Mouse (Mus musculus) heart, postnatal 4 days (tissue): ENCODE measurements at regions not wholly inside any gene's neighbourhood (a gene's known extent, or its start where the extent isn't known, plus 50 kb on each side); places are given as distances from the start of the nearest gene placed in this dataset.

Experiments
- DNase-seq: peaks from one replicate; pipeline ENCODE4 v3.0.0; 2021

DNA sequence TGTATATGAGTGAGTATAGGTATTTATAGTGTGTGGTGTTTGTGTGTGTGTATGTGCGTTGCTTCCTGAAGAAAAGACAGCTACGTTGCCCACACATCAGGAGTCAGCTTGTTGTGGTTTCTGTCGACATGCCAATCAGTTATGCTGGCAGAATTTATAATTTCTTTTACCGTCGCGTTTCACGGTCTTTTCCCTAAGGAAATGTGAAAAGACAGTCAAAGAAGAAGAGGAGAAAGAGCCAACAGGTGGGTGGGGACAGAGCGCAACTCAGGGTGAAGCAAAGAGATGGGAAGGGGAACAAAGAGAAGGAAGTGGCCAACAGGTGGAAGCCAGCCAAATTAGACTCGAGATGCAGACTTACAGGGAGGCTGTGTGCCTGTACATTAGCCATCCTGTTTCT is 204.2 kb downstream of the Rpap3 start:
- no peak for DNase-seq

DNA sequence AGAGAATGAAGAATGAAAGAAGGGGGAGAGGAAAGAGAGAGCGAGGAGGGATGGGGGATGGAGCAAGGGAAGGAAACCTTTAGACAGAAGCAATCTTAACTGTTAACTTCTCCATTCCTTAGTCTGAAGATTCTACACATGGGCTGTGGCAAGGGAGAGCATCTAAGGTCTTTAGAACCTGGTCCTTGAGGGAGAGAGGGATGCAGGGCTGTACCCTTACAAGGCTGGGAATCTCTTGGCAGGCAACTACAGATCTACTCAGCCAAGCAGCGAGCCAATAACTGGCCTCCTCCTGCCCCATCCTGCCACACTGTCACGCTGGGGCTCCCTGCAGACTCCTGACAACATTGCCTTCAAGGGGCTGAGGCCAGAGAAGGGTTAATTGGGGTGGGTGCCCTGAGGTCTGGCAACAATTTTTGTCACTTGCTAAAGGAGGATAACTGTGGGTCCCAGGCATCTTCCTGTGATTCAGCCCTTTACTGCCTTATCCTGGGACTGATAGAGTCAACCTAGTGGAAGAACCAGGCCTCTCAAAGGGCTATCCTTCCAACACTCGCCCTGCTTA is 205.7 kb downstream of the Rpap3 start:
- DNase-seq, result no peak

DNA sequence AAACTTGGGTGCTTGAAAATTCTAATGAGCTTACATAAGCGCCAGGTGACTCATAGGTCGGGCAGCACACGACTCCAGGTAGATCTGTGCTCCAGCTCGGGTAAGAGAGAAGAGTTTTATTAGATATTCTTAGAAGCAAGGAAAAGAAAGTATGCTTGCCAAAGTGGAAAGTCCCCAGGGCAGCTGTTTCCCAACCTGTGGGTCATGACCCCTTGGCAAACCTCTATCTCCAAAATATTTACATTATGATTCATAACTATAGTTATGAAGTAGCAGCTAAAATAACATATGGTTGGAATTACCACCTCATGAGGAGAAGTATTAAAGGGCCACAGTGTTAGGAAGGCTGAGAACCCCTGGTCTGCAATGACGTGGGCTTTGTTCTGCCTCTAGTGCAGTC is 206.4 kb downstream of the Rpap3 start:
- DNase-seq, result no peak

DNA sequence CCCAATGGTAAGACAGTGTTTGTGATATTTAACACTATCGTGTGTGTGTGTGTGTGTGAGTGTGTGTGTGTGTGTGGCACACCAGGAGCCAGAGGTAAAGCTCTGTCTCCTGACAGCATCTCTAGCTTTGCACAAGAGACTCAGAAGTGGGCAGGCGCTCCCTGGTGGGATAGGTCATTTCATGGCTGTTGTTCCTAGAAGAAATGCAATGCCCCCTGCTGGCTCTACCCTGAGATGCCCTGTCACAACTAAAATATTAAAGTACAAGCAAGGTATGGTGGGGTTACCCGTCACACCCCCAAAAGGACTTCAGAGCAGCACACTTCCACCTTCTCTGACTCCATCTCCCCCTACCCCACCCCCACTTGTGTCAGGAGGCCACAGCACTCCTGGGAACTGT is 207.2 kb downstream of the Rpap3 start:
- DNase-seq, result peak; percentile 12

DNA sequence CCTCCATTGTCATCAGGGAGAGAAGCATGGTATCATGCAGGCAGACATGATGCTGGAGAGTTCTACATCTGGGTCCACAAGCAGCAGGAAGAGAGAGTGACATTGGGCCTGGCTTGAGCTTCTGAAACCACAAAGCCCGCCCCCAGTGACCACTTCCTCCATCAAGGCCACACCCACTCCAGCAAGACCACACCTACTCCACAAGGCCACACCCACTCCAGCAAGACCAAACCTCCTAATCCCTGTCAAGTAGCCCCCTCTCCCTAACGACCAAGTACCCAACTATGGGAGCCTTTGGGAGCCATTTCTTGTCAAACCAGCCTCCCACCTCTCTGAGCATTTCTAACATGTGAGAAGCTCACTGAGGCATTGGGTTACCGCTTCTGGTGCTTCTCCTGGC is 209.6 kb downstream of the Rpap3 start:
- no peak for DNase-seq

DNA sequence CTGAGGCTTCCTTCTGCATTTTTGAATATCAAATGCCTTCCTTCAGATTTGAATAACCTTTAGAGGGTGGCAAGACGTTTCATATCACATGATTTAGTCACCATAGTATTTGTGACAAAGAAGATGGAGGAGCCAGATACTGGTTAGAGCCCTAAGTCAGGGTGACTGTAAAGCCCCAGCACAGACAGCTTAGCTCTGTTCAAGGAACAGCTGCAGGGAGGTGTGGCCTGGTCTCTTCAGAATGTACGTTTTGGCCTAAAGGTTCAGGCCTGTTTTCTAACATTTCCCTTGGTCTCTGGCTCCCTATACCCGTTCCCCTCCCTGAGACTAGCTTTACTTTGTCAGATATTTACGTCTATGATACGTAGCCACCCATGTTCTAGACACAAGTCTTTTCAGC is 212.3 kb downstream of the Rpap3 start:
- no peak for DNase-seq

DNA sequence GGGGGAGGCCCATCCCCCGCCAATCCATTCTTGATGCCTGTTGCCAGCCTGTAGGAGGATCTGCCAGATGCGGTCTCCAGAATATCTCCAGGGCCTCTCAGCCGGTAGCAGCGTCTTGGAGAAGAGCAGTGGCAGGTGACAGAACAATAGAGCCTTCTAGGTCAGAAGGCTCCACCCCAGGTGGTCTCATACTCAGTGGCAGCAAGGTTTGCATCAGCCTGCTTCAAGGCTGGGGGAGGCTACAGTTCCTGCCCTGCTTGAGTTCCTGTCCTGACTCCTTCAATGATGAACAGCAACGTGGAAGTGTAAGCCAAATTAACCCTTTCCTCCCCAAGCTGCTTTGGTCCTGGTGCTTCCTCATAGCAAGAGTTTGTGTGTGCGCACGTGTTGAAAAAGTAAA is 213.8 kb downstream of the Rpap3 start:
- DNase-seq, result no peak

DNA sequence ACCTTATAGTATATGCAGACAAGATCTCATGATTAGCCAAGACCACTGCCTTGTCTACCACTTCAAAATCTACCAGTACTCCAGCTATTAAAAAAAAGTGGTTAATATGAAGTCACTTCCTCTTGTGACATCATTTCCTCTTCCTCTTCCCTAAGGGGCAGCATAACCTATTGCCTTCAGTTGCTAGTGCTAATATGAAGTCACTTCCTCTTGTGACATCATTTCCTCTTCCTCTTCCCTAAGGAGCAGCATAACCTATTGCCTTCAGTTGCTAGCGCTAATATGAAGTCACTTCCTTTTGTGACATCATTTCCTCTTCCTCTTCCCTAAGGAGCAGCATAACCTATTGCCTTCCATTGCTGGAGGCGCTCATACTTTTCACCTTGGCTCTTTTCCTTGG is 218.2 kb downstream of the Rpap3 start:
- DNase-seq, result no peak

DNA sequence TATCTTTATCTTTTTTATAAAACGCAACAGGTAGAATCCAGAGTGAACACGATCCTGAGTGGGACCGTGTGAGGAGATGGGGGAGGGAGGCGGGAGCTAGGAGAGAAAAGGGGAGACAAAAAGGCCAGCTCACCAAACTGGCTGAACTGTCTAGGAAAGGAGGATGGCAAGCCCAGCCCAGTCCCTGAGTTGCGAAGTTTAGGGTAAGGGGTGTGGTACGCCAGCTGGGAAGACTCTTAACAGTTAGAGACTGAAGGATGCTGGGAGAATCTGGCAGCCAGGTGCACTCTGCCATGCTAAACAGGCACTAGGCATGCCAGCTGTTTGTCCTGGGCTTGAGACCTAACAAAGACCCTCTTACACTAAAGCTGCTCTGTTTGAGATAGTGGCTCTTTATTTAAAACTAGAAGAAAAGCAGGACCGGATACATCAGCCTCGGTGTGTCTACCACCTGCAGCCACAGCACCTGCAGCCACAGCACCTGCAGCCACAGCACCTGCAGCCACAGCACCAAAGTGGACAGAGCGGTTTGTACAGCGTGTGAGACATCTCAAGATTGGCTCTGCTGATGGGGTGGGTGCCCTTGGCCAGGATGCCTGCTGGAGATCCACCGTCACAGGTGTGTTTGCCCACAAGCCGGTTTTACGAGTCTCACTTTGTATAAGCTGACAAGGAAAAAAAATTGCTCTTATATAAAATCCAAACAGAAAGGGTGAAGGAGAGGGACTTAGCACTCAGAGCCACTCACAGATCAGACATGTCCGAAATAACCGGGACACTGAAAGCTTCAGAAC is 225.1 kb upstream of the Amigo2 start:
- DNase-seq, result peak; percentile 2

DNA sequence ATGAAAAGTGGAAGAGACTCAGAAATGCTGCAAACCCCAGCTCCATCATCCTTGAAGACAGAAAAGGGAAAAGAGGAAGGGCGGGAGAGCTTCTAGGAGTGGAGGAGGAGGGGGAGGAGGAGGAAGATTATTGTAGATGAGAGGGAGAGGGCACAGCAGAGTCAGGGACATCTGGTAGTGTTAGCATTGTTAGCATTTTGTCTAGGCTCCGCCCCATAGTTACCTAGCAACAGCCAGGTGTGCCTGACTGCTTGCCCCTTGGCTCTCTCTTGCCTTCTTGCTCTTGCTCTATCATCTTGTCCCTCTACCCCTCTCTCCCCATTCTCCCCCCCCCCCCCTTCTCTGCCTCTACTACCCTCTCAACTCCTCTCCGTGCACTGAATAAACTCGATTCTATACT is 224.4 kb upstream of the Amigo2 start:
- no peak for DNase-seq

DNA sequence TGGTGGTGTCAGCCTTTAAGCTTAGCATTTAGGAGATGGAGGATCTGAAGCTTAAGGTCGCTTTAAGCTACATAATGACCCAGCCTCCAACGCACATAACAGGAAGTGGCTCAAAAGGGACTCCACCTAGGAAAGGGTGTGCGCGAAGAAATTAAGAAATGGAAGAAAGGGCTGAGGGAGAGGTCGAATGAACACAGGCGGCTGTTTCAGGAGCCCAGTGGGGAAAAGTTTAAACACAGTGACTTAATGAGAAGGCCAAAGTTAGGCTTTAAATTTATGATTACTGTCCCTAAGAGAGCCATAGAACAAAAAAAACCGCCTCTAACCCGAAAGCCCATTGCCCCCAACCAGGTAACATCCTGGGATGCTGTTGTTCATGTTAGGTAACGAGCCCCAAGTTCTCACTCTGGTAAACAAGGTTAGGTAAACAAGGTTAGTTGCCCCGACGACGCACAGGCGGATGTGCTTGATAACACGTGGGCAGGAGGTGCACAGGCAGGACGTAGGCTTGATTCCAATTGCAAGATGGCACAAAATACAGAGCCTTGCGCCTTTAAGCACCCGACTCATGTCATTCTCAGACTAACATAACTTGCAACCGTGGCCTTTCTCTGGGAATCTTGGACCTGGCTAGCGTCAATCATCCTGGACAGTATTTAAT is 222.7 kb upstream of the Amigo2 start:
- DNase-seq, result no peak

DNA sequence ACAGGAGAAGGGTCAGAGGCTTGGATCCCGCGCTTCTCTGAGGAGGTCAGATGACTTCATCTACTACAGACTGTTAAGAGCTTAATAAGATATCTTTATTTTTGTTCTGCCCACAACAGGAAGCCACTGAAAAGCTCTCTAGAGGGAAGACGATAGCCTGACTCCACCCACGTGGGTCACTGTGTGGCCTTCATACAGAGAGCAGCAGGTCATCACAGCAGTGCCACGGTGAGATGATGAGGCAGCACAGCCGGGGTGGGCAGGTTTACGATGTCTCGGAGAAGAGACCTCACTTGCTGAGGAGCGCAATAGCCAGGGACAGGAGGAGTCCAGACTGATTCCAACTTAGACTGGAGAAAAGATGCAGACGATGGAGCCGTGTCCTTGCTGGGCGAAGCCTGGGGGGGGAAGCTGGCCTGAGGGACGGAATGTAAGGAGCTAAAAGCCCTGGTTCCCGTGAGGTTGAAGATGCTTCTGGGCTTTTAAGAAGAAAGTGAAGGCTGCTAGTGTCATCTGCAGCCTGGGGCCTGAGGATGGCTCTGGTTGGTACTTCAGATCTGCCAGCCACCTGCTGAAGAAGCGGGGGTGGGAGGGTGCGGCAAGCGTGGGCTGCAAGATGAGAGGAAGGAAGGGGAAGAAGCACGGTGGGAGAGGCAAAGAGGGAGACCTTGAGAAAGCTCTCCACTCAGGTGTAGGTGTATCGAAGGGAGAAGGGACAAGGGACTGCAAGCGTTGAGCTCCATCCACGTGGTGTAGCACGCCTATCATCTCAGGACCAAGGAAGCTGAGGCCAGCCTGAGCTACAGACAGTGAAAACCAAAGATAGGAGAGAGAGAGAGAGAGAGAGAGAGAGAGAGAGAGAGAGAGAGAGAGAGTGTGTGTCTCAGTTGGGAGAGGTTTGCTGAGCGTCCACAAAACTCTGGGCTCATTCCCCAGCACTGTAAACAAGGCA is 221.9 kb upstream of the Amigo2 start:
- DNase-seq, result no peak

DNA sequence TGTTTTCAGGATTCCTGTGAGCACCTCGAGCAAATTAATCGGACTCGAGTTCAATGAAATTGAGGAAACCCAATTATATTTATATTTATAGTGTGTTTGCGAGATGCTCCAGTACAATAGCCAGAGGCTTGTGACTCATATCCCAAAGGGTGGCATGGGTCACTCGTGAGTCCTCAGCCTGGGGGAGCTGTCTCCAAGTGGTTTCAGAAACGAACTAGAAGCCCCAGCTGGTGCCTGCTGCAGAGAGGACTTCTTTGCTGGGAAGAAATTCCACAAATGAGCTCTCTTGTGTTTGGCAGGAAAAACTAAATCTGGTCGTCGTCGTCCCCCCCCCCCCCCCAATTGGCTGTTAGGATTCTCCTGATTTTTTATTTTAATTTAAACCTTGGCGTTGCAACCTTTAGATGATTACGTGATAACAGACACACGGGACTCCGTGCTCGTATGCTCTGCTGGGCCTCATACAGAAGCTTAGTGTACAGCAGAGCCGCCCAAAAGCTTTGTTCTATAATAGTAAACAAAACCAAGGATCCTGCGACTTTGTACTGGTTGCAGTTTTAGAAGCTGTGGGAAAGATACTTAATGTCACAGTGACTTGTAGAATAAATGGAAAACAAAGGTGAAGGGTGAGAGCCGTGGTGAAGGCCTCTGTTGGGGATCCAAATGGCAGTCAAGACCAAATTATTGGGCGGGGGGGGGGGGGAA is 220.8 kb upstream of the Amigo2 start:
- no peak for DNase-seq

DNA sequence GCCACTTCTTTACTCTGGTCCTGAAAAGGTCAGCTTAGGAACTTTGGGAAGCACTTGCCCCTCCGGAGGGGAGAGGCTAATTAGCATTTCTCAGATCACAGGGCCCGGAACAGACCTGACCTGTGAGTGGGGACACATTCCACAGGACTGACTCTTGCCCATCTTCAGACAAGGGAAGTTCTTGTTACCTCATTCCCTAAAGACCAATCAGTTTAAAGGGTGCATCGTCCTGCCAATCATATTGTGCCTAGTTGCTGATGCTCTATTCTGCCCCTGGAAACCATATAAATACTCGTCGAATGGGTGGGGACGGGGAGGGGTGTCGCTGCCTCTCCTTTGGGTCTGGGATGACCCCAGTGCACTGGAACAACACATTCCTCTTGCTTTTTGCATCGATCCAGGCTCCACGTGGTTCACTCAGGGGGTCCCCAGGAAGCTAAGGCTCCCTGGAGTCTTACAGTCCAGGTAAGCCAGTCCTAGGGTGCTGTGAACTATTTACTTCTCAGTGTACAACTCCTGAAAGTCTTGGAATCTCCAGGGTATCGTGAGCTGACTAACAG is 219.9 kb upstream of the Amigo2 start:
- DNase-seq, result no peak

DNA sequence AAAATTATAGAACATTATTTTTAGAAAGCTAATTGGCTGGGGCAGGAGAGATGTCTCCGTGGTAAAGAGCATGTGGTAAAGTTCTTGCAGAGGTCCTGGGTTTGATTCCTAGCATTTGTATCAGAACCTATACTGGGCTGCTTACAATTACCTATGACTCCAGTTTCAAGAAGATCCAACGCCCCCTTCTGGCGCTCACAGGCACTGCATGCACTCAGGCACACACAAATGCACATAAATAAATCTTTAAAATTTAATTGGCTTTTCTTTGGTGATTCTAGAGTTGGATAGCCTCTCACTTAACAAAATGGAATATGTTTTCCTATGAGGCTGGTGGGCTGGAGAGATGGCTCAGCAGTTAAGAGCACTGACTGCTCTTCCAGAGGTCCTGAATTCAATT is 219.0 kb upstream of the Amigo2 start:
- peak; percentile 12 for DNase-seq

DNA sequence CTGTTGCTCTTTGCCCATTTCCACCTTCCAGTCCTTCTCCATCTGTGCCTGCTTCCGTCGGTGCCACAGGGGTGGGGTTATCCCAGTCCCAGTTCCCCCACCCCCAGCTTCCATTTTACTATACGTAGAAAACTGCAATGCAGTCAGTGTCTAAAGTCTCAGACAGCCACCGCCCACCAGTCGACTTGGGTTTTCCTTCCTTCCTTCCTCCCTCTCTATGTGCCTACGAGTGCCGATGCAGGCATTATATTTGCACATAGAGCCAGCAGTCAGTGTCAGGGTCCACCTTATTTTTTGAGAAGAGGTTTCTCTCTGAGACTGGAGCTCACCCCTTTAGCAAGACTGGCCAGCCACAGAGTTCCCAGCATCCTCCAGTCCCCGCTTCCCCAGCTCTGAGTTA is 218.3 kb upstream of the Amigo2 start:
- DNase-seq, result peak; percentile 3

DNA sequence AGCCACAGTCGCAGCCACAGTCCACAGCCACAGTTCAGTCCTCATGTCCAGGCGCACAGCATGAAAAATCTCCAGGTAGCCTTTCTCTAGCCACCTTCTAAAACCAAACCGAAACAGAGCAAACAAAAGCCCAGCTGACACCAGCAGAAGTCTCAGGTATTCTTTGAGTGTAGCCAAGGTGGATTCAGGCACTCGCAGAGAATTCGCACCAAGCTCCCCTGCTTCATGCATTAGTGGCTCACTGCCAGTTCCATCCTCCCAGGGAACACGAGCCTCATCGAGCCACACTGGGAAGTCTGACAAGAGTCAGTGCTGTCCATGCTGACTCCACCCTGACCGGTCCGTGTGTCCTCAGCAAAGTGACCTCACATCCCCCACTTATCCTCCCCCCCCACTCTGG is 217.7 kb upstream of the Amigo2 start:
- DNase-seq, result peak; percentile 28

DNA sequence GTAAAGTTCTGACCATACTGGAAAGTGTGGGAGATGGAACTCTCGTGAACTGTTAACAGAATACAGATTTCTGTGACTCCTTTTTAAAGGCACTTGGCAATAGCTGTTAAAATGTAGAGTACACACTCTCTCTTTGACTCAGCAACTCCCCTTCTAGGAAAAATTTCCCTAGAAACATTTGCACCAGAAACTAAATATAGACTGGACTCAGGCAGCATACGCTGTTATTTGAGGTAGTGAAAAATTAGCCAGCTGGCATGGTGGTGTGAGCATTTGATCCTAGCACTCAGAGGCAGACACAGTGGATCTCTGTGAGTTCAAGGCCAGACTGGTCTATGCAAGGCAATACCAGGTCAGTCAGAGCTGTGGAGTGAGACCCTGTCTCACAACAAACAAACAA is 215.5 kb upstream of the Amigo2 start:
- peak; percentile 4 for DNase-seq

DNA sequence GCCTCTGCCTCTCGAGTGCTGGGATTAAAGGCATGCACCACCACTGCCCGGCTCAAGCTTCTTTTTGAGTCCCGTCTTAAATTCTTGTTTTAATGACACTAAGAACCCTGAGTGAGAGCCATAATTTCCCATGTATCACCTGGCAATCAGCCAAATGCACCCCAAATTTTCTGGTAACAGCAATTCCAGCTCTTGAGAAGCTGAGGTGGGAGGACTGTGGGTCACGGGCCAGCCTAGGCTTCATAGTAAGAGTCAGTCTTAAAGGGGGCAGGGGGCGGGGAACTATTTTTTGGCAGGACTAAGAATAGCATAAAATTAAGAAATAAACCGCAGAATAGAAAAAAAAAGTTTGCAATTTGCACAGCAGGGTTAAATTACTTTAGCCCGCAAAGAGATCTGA is 214.9 kb upstream of the Amigo2 start:
- DNase-seq, result peak; percentile 3

DNA sequence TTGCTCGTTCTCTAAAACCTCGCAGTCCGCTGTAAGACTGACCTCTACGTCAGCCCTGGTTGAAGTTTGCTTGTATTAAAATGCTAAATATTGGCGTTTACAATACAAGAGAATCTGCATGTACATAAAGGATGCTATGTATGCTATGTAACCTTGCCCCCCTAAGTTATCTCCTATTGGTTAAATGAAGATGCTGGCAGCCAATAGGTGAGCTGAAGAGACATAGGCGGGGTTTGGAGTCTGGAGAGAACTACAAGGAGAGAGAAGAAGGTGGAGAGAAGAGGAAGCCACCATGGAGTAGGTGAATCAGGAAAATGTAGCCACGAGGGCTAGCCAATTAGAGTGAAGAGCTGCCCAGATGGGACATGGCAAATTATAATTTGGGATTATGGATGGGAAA is 214.0 kb upstream of the Amigo2 start:
- DNase-seq, result no peak

DNA sequence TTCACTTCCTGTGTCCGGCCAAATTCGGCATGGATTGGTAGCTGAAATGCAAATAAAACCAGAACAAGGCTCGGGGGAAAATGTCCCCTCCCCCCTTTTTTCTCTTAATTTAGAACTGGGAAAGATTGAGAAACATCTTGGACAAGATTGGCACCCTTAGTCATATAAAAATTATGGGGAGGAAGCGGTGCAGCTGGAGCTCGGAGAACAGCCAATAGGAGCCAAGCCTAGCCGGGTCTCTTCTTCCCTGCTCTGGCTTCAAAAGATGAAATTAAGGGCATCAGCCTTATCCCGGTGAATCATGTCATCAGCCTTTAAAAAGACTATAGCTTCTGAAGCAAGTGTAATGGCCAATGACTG is 213.3 kb upstream of the Amigo2 start:
- DNase-seq, result no peak
